Mouse (Mus musculus): Measurements from ENCODE around the gene Pear1.

The Pear1 gene

GRCm38 (mm10) chr3:87809322-87809962 lies 14.7 kb downstream of the Pear1 start:
- DNase-seq (ENCODE audit: low read depth, low spot score): no peak

GRCm38 (mm10) chr3:87804038-87804677 lies 19.9 kb downstream of the Pear1 start:
- no peak for DNase-seq (ENCODE audit: low read depth, low spot score)

- no peak for DNase-seq (ENCODE audit: low read depth, low spot score)
Measured at GRCm38 (mm10) chr3:87801681-87802080, 22.4 kb downstream of the Pear1 start.

- DNase-seq (ENCODE audit: low read depth, low spot score): no peak
Measured at GRCm38 (mm10) chr3:87796736-87797334, 27.3 kb downstream of the Pear1 start, which contains the start of gene Insrr. Gene Insrr (plus strand): TSS chr3:87796951.

- DNase-seq (ENCODE audit: low read depth, low spot score): peak; percentile 67
Measured at GRCm38 (mm10) chr3:87795336-87796277, 28.5 kb downstream of the Pear1 start.

GRCm38 (mm10) chr3:87794922-87795325 lies 29.2 kb downstream of the Pear1 start, which contains the start of gene Ntrk1:
Gene Ntrk1 (minus strand): TSS chr3:87795162.
- DNase-seq (ENCODE audit: low read depth, low spot score): no peak

GRCm38 (mm10) chr3:87789768-87790167 lies 34.3 kb downstream of the Pear1 start:
- DNase-seq (ENCODE audit: low read depth, low spot score): no peak

GRCm38 (mm10) chr3:87789248-87789647 lies 34.9 kb downstream of the Pear1 start:
- no peak for DNase-seq (ENCODE audit: low read depth, low spot score)

- no peak for DNase-seq (ENCODE audit: low read depth, low spot score)
Measured at GRCm38 (mm10) chr3:87785626-87786214, 38.4 kb downstream of the Pear1 start.

- DNase-seq (ENCODE audit: low read depth, low spot score): no peak
Measured at GRCm38 (mm10) chr3:87785156-87785555, 39.0 kb downstream of the Pear1 start.

- no peak for DNase-seq (ENCODE audit: low read depth, low spot score)
Measured at GRCm38 (mm10) chr3:87783282-87784023, 40.7 kb downstream of the Pear1 start.

GRCm38 (mm10) chr3:87779086-87779485 lies 45.0 kb downstream of the Pear1 start:
- DNase-seq (ENCODE audit: low read depth, low spot score): no peak

GRCm38 (mm10) chr3:87778283-87778682 lies 45.8 kb downstream of the Pear1 start:
- DNase-seq (ENCODE audit: low read depth, low spot score): no peak

- DNase-seq (ENCODE audit: low read depth, low spot score): no peak
Measured at GRCm38 (mm10) chr3:87771088-87771487, 53.0 kb downstream of the Pear1 start.

GRCm38 (mm10) chr3:87770280-87770679 lies 53.8 kb downstream of the Pear1 start:
- no peak for DNase-seq (ENCODE audit: low read depth, low spot score)

GRCm38 (mm10) chr3:87769506-87769905 lies 54.6 kb downstream of the Pear1 start:
- no peak for DNase-seq (ENCODE audit: low read depth, low spot score)

GRCm38 (mm10) chr3:87768844-87769243 lies 55.3 kb downstream of the Pear1 start:
- DNase-seq (ENCODE audit: low read depth, low spot score): peak; percentile 57

GRCm38 (mm10) chr3:87768431-87768830 lies 55.7 kb downstream of the Pear1 start:
- no peak for DNase-seq (ENCODE audit: low read depth, low spot score)

GRCm38 (mm10) chr3:87767764-87768163 lies 56.3 kb downstream of the Pear1 start:
- no peak for DNase-seq (ENCODE audit: low read depth, low spot score)

- no peak for DNase-seq (ENCODE audit: low read depth, low spot score)
Measured at GRCm38 (mm10) chr3:87766284-87766667, 57.8 kb downstream of the Pear1 start.

All from WW6 (cell line).